Mouse (Mus musculus) E14TG2a.4 (cell line): Measurements from ENCODE around the gene Cdk19.

Source experiments
- CTCF ChIP-seq: conservative IDR thresholded peaks from 2 replicates; pipeline ENCODE4 v1.5.1; 2014; ENCODE audit warnings: low read length
- NANOG ChIP-seq: IDR thresholded peaks from 2 replicates; pipeline ENCODE4 v1.6.1; 2014; ENCODE audit warnings: borderline replicate concordance, low read length, mixed read lengths
- POU5F1 ChIP-seq: IDR thresholded peaks from 2 replicates; pipeline ENCODE4 v1.6.1; 2014; ENCODE audit warnings: low read length, borderline replicate concordance

- TF ChIP-seq CTCF (no peak), NANOG (no peak), POU5F1 (no peak)
These were observed 11.3 kb upstream of the Cdk19 start for GRCm38 (mm10) chr10:40328004-40328551.
